Mouse (Mus musculus) ES-E14 (cell line): ENCODE data around the gene Cdc42bpb. TPM values are rescaled to one million over a fixed set of nuclear protein-coding genes. Genes with fewer than 3 reads are reported as not detected.
A peak's percentile ranks its signal among the peaks of the same experiment; 100 is the strongest.

ENCODE experiments used
- DNase-seq: peaks from one replicate; pipeline ENCODE4 v3.0.0-alpha.2; 2013; ENCODE audit warnings: low read depth, low spot score
- H3K27ac ChIP-seq: 2 replicates; pipeline ENCODE4 v1.5.1; 2012; ENCODE audit warnings: low read depth, mild to moderate bottlenecking, low read length, moderate library complexity, mixed read lengths; ENCODE audit not compliant: poor library complexity, insufficient read depth, severe bottlenecking
- H3K36me3 ChIP-seq: 2 replicates; pipeline ENCODE4 v1.6.1; 2012; ENCODE audit warnings: mild to moderate bottlenecking, low read length, moderate library complexity, mixed read lengths; ENCODE audit not compliant: control insufficient read depth, poor library complexity, insufficient read depth, severe bottlenecking
- H3K4me1 ChIP-seq, 2 experiments: fragments of 150-350 bp in 1 of 2; sonication (generic) in 1 of 2; 2 replicates each; pipeline ENCODE4 v1.6.1; 2012; ENCODE audit warnings: low read length in 2 of 2, mild to moderate bottlenecking in 1 of 2, mixed read lengths in 1 of 2; ENCODE audit not compliant: control insufficient read depth in 2 of 2, insufficient read depth in 2 of 2, poor library complexity in 1 of 2
- H3K4me3 ChIP-seq, 2 experiments: fragments of 150-350 bp in 1 of 2; sonication (generic) in 1 of 2; 2 replicates each; pipeline ENCODE4 v1.5.1; 2012; ENCODE audit warnings: low read length in 2 of 2, low read depth in 1 of 2, mild to moderate bottlenecking in 1 of 2, mixed read lengths in 1 of 2; ENCODE audit not compliant: insufficient read depth in 1 of 2, poor library complexity in 1 of 2, severe bottlenecking in 1 of 2
- H3K9ac ChIP-seq: 2 replicates; pipeline ENCODE4 v1.6.1; 2012; ENCODE audit warnings: low read depth, mild to moderate bottlenecking, low read length, mixed read lengths; ENCODE audit not compliant: poor library complexity, insufficient read depth, severe bottlenecking
- H3K9me3 ChIP-seq: fragments of 150-350 bp; sonication (generic); 2 replicates; pipeline ENCODE4 v1.6.1; 2012; ENCODE audit warnings: low read depth, mild to moderate bottlenecking, low read length; ENCODE audit not compliant: control insufficient read depth, insufficient read depth
- CHD2 ChIP-seq: IDR thresholded peaks from 2 replicates; pipeline ENCODE4 v1.6.1; 2014; ENCODE audit warnings: mild to moderate bottlenecking, low read depth, low read length, inconsistent platforms
- HCFC1 ChIP-seq: IDR thresholded peaks from 2 replicates; pipeline ENCODE4 v1.6.1; 2012; ENCODE audit warnings: low read length, inconsistent platforms, borderline replicate concordance; ENCODE audit not compliant: insufficient read depth
- MAFK ChIP-seq: IDR thresholded peaks from 2 replicates; pipeline ENCODE4 v1.6.1; 2014; ENCODE audit warnings: mild to moderate bottlenecking, low read depth, low read length, inconsistent platforms; ENCODE audit not compliant: insufficient read depth
- ZC3H11A ChIP-seq: IDR thresholded peaks from 2 replicates; pipeline ENCODE4 v1.6.1; 2012; ENCODE audit warnings: low read depth, mild to moderate bottlenecking, inconsistent platforms, low read length, borderline replicate concordance
- ZNF384 ChIP-seq: IDR thresholded peaks from 2 replicates; pipeline ENCODE4 v1.6.1; 2012; ENCODE audit warnings: low read depth, low read length, inconsistent platforms
- in situ Hi-C, 2 experiments: fragments of 600-800 bp; cut with MboI; formaldehyde crosslinking; loops; one replicate each; pipeline ENCODE4 v1.15.1; 2025; ENCODE audit warnings: low sequenced_read_pairs in 2 of 2, inconsistent platforms in 1 of 2; ENCODE audit not compliant: unreplicated experiment in 2 of 2
- total RNA-seq: library from RNA; depleted of rRNA; stranded (reverse); fragments of 300-350 nt; gene quantifications from 2 replicates; pipeline ENCODE4 v1.2.3, GENCODE M21; 2012

Gene Cdc42bpb
- total RNA-seq, 1 experiment = 63.7 TPM

DNA sequence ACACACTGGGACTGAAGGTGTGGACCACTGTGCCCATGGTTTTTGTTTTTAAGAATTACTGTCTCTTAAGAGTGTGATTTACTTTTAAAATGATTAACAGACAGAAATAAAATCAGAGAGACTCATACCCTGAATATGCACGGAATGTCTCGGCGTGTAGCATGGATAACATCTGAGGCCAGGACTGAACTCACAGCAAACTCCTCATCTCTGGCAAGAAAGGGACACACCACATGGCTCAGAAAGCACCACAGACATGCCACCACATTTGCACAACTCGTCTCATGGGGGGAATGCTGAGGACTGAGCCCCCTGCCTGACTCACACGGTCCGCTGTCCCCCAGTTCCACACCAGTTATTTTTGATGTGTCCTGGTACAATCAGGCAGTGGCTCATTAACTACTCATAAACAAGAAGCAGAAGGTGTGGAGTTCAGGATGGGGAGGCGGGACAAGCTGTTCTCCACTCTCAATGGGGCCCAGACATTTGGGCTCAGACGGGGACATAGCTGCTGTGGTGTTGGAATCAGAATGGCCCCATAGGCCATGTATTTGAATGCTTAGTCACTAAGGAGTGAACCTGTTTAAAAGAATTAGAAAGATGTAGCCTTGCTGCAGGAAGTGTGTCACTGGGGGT is 73.7 kb downstream of the Cdc42bpb start:
- no peak for TF ChIP-seq ZC3H11A
- TF ChIP-seq ZNF384 = no peak
- no peak for TF ChIP-seq CHD2
- no peak for TF ChIP-seq MAFK
- in situ Hi-C loops = no loop called here
- H3K9ac ChIP-seq = no peak overlapping the region
- DNase-seq = no peak
- H3K9me3 ChIP-seq = no peaks in the 10 kb centered on the region
- H3K27ac ChIP-seq = no peak overlapping the region
- H3K4me3 ChIP-seq = no peak overlapping the region
- peaks cover 59% of the 10 kb centered on the region for H3K36me3 ChIP-seq
- H3K4me1 ChIP-seq = 0 out of 4 replicates have a peak, but pooled peaks cover 0 to 2% of the 10 kb centered on the region in 2 experiments

- H3K4me1 ChIP-seq = 0 out of 4 replicates have a peak, but pooled peaks cover 0 to 2% of the 10 kb centered on the region in 2 experiments
- H3K36me3 ChIP-seq = peaks cover 64% of the 10 kb centered on the region
- H3K9me3 ChIP-seq = no peaks in the 10 kb centered on the region
- in situ Hi-C loops = no loop called here
- DNase-seq = no peak
- TF ChIP-seq HCFC1 (no peak), MAFK (no peak), ZC3H11A (no peak), ZNF384 (no peak), CHD2 (no peak)
- H3K27ac ChIP-seq = no peak overlapping the region
- H3K9ac ChIP-seq = no peak overlapping the region
- no peak overlapping the region for H3K4me3 ChIP-seq
Observed at GRCm38 (mm10) chr12:111302018-111302345, 75.5 kb downstream of the Cdc42bpb start.

- Histone ChIP-seq H3K9me3 (no peaks in the 10 kb centered on the region), H3K4me1 (0 out of 4 replicates have a peak, but pooled peaks cover 0 to 2% of the 10 kb centered on the region in 2 experiments), H3K4me3 (no peak overlapping the region), H3K36me3 (peaks cover 62% of the 10 kb centered on the region), H3K27ac (no peak overlapping the region), H3K9ac (no peak overlapping the region)
- in situ Hi-C loops = no loop called here
- no peak for TF ChIP-seq MAFK
- TF ChIP-seq CHD2 = no peak
- peak; percentile 78 for TF ChIP-seq ZNF384
- no peak for TF ChIP-seq HCFC1
- DNase-seq = no peak
Observed at GRCm38 (mm10) chr12:111301322-111302017, 76.0 kb downstream of the Cdc42bpb start.

GRCm38 (mm10) chr12:111293025-111293424 is 84.5 kb downstream of the Cdc42bpb start:
- no peaks in the 10 kb centered on the region for H3K9me3 ChIP-seq
- H3K9ac ChIP-seq = no peak overlapping the region
- no peak overlapping the region for H3K27ac ChIP-seq
- H3K36me3 ChIP-seq = peaks cover 43% of the 10 kb centered on the region
- no peak overlapping the region for H3K4me3 ChIP-seq
- no peak for DNase-seq
- no peaks in the 10 kb centered on the region for H3K4me1 ChIP-seq
- in situ Hi-C loops = no loop called here
- no peak for TF ChIP-seq ZNF384
- no peak for TF ChIP-seq ZC3H11A
- no peak for TF ChIP-seq CHD2
